Mouse (Mus musculus) midbrain, embryonic 11.5 days (tissue): ENCODE results near the gene Pi4ka. TPM values are rescaled to one million over a fixed set of nuclear protein-coding genes. Genes with fewer than 3 reads are reported as not detected.

Experiments used
- ATAC-seq: fragments of 200-750 bp; cut with Nextera tagmentation; 2 replicates; pipeline ENCODE4 v1.8.0; 2017; ENCODE audit warnings: moderate TSS enrichment, moderate library complexity; ENCODE audit not compliant: low FRiP score
- DNase-seq: peaks from one replicate; pipeline ENCODE4 v3.0.0; 2015; ENCODE audit warnings: low spot score; ENCODE audit errors: missing footprints
- H3K27ac ChIP-seq: fragments of 300-500 bp; sonication (generic); 2 replicates; pipeline ENCODE4 v1.5.1; 2014; ENCODE audit warnings: low read depth, low read length
- H3K27me3 ChIP-seq: fragments of 300-500 bp; sonication (generic); 2 replicates; pipeline ENCODE4 v1.6.1; 2014; ENCODE audit warnings: mild to moderate bottlenecking, low read length, moderate library complexity, mixed read lengths; ENCODE audit not compliant: control insufficient read depth, insufficient read depth
- H3K36me3 ChIP-seq: fragments of 300-500 bp; sonication (generic); 2 replicates; pipeline ENCODE4 v1.6.1; 2014; ENCODE audit warnings: mild to moderate bottlenecking, low read length, moderate library complexity, mixed read lengths; ENCODE audit not compliant: control insufficient read depth, insufficient read depth
- H3K4me1 ChIP-seq: fragments of 300-500 bp; sonication (generic); 2 replicates; pipeline ENCODE4 v1.6.1; 2014; ENCODE audit warnings: low read length; ENCODE audit not compliant: control insufficient read depth, insufficient read depth
- H3K4me2 ChIP-seq: fragments of 300-500 bp; sonication (generic); 2 replicates; pipeline ENCODE4 v1.6.1; 2014; ENCODE audit warnings: mild to moderate bottlenecking, moderate library complexity
- H3K4me3 ChIP-seq: fragments of 300-500 bp; sonication (generic); 2 replicates; pipeline ENCODE4 v1.5.1; 2014; ENCODE audit warnings: low read depth, low read length
- H3K9ac ChIP-seq: fragments of 300-500 bp; sonication (generic); 2 replicates; pipeline ENCODE4 v1.6.1; 2014; ENCODE audit warnings: low read length
- H3K9me3 ChIP-seq: fragments of 300-500 bp; sonication (generic); 2 replicates; pipeline ENCODE4 v1.6.1; 2016; ENCODE audit warnings: low read length; ENCODE audit not compliant: control insufficient read depth
- WGBS: fragments of 180-500 bp; shearing (Covaris S2); extraction: QIAGEN DNeasy Blood & Tissue Kit; methylation state at CpG from one replicate; pipeline ENCODE4 v1.1.7; 2014; 5-methylcytosine and 5-hydroxymethylcytosine counted together
- polyA plus RNA-seq: library from polyadenylated mRNA; unstranded; fragments of >200 nt; fragmentation: Nextera tagmentation; extraction: Ambion mirVana; gene quantifications from 2 replicates; pipeline ENCODE4 v1.2.1, GENCODE M21; 2014

Pi4ka gene
- 40.1 and 46.1 TPM in 2 replicates for polyA plus RNA-seq

DNA sequence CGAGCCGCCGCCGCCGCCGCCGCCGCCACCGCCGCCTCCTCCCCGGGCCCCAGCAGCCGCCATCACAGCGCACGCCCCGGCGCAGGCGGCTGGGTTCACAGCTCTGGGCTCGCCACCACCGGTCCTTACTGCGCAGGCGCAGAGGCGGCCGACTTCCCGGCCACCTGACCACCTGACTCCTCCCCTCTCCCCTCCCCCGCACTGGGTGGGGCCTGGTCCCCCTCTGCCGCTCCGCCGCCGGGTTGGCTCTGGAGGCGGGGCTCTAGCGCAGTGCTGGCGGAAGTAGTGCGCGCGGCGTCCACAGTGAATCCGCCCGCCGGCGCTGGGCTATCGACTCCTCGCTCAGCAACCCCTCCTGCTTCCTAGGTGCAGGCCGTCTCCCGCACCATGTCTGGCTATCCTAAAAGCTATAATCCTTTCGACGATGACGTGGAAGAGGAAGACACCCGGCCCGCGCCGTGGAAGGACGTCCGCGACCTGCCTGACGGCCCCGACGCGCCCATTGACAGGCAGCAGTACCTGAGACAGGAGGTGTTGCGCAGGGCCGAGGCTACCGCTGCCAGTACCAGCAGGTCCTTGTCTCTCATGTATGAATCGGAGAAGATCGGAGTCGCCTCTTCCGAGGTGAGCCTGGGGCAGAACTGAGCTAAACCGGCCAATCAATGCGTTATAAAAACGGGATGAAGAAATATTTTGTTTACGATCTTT is at the start of gene Pi4ka, which contains the start of gene Snap29:
TSS of gene Pi4ka (minus strand) at position 579 of the 708 bp plus-strand sequence.
TSS of gene Snap29 (plus strand) at position 251 of the 708 bp plus-strand sequence.
- Histone ChIP-seq H3K4me3 (peak within 1 kb of the TSS; percentile 74), H3K36me3 (no peaks in the 10 kb centered on the region), H3K9me3 (no peaks in the 10 kb centered on the region), H3K4me2 (peak within 1 kb of the TSS; percentile 69), H3K9ac (peak within 1 kb of the TSS; percentile 75), H3K4me1 (peaks cover 13% of the 10 kb centered on the region), H3K27ac (peak within 1 kb of the TSS; percentile 45), H3K27me3 (no peaks in the 10 kb centered on the region)
- WGBS = under 1% methylated on average over 68 of the region's 69 CpGs
- ATAC-seq (peak; percentile 98), DNase-seq (peak; percentile 100)

DNA sequence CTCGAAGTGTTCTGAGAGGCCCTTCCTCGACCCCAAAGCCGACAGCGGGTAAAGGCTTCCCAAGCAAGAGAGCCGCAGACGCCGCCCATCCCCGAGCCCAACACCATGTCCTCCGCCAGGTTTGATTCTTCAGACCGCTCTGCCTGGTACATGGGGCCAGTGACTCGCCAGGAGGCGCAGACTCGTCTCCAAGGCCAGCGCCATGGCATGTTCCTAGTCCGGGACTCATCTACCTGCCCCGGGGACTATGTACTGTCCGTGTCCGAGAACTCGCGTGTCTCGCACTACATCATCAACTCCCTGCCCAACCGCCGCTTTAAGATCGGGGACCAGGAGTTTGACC is 46.2 kb upstream of the Pi4ka start:
- 0% methylated on average over 24 of the region's 24 CpGs for WGBS
- H3K36me3 ChIP-seq = peaks cover 7% of the 10 kb centered on the region; the same call in 1 of the 2 replicates
- H3K27ac ChIP-seq = peak overlapping the region; percentile 89
- H3K4me2 ChIP-seq = peak overlapping the region; percentile 87
- ATAC-seq = peak; percentile 56
- peak overlapping the region; percentile 98 for H3K9ac ChIP-seq
- no peak for DNase-seq
- no peaks in the 10 kb centered on the region for H3K27me3 ChIP-seq
- H3K4me3 ChIP-seq = peak overlapping the region; percentile 97
- no peaks in the 10 kb centered on the region for H3K9me3 ChIP-seq
- H3K4me1 ChIP-seq = peaks cover 14% of the 10 kb centered on the region

GRCm38 (mm10) chr16:17451541-17452372 is 45.6 kb upstream of the Pi4ka start, which contains the start of gene Crkl:
Gene Crkl (plus strand): TSS chr16:17451987.
- peak within 1 kb of the TSS; percentile 89 for H3K27ac ChIP-seq
- H3K36me3 ChIP-seq = peaks cover 4% of the 10 kb centered on the region; the same call in 1 of the 2 replicates
- under 1% methylated on average over 62 of the region's 63 CpGs for WGBS
- H3K9me3 ChIP-seq = no peaks in the 10 kb centered on the region
- ATAC-seq = peak; percentile 97
- peaks cover 14% of the 10 kb centered on the region for H3K4me1 ChIP-seq
- no peaks in the 10 kb centered on the region for H3K27me3 ChIP-seq
- H3K9ac ChIP-seq = peak within 1 kb of the TSS; percentile 98
- H3K4me2 ChIP-seq = peak within 1 kb of the TSS; percentile 87
- peak within 1 kb of the TSS; percentile 97 for H3K4me3 ChIP-seq
- DNase-seq = peak; percentile 100

- H3K4me2 ChIP-seq = no peak overlapping the region
- ATAC-seq (no peak), DNase-seq (no peak)
- no peak overlapping the region for H3K9ac ChIP-seq
- H3K4me1 ChIP-seq = no peaks in the 10 kb centered on the region
- H3K36me3 ChIP-seq = no peaks in the 10 kb centered on the region
- no peaks in the 10 kb centered on the region for H3K27me3 ChIP-seq
- H3K4me3 ChIP-seq = no peak overlapping the region
- H3K9me3 ChIP-seq = no peaks in the 10 kb centered on the region
- no peak overlapping the region for H3K27ac ChIP-seq
- 81% methylated on average over 2 of the region's 2 CpGs for WGBS
These were observed 26.5 kb upstream of the Pi4ka start for GRCm38 (mm10) chr16:17432576-17432975.

DNA sequence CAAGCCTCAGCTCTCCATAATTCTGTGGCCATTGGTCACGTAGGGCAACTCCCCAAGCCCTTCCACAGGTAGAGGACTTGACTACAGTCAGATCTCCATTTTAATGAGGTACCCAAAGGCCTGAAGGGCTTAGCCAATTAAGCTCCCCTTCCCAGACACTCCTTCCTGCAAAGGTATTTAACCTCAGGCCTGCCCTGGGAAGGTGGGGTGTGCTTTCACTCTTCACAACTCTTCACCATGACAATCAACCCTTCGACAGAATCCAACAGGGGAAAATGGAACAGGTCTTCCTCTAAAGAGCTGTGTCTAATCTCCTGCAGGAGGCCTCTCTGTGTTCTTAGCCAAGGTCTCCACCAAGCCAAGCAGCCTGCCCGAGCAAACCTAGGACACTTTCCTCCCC is 16.9 kb upstream of the Pi4ka start:
- no peaks in the 10 kb centered on the region for H3K4me1 ChIP-seq
- no peak for DNase-seq
- 75% methylated on average over 3 of the region's 3 CpGs for WGBS
- H3K27ac ChIP-seq = no peak overlapping the region
- H3K4me3 ChIP-seq = no peak overlapping the region
- H3K4me2 ChIP-seq = no peak overlapping the region
- peaks cover 11% of the 10 kb centered on the region; the same call in 1 of the 2 replicates for H3K36me3 ChIP-seq
- no peaks in the 10 kb centered on the region for H3K27me3 ChIP-seq
- no peak for ATAC-seq
- H3K9me3 ChIP-seq = no peaks in the 10 kb centered on the region
- no peak overlapping the region for H3K9ac ChIP-seq

GRCm38 (mm10) chr16:17410209-17410608 is 4.1 kb upstream of the Pi4ka start:
- 74% methylated on average over 4 of the region's 4 CpGs for WGBS
- no peaks in the 10 kb centered on the region for H3K36me3 ChIP-seq
- no peaks in the 10 kb centered on the region for H3K9me3 ChIP-seq
- H3K27ac ChIP-seq = no peak overlapping the region
- no peak overlapping the region for H3K4me2 ChIP-seq
- H3K4me1 ChIP-seq = peaks cover 6% of the 10 kb centered on the region
- no peak overlapping the region for H3K4me3 ChIP-seq
- no peak for ATAC-seq
- no peak for DNase-seq
- H3K27me3 ChIP-seq = no peaks in the 10 kb centered on the region
- H3K9ac ChIP-seq = no peak overlapping the region

DNA sequence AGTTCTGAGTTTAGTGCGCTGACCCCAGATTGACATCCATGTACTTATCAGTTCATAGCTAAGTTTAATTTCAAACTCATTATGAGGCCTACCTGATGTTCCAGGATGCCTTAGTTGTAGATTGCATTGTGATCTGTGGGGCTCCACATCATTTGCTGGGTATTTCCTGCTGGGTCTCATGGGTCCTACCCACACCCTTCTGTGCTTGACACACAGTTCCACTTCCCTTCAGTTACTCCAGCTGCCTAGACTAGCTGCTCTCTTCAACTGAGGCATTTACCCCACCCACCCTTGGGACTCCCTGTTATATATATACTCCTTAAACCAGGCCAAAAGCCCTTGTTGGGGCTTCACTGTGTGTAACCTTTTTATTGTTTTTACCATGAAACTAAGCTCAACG is 2.9 kb upstream of the Pi4ka start:
- DNase-seq = no peak

DNA sequence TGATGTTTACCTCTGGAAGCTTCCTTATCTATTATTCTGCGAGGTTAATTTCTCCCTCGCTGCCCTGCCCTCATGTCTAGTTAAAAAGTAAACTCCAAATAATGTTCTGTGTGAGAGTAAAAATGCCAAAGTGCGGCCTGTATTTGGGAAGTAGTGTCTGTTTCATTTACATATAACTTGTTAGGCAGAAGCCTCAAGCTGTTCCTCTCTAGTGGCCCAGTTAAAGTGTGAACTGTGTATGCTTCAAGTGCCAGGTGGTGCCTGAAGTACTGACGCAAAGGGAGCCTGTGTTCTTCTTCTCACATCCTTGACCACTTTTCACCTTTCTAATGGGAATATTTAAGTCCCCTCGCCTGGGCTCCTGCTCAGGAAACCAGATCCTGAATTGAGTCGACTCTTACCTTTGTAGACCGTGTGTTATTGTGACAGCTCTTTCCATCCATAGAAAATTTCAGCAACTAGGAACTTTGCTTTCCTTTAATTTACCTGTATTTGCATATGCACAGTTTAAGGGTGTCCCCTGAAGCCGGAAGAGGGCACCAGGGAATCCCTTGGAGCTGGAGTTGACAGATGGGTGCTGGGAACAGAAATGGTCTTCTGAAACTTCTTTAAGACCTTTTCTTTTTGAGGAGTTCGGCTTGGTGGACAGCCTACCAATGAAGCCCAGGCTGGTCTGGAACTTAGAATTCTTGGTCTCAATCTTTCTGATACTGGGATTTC is 558 bp upstream of the Pi4ka start:
- Histone ChIP-seq H3K4me1 (peaks cover 13% of the 10 kb centered on the region), H3K9me3 (no peaks in the 10 kb centered on the region), H3K9ac (peak overlapping the region; percentile 73), H3K4me2 (peak overlapping the region; percentile 69), H3K27me3 (no peaks in the 10 kb centered on the region), H3K4me3 (peak overlapping the region; percentile 74), H3K27ac (no peak overlapping the region), H3K36me3 (no peaks in the 10 kb centered on the region)
- DNase-seq (peak; percentile 84), ATAC-seq (no peak)
- WGBS = 40% methylated on average over 9 of the region's 9 CpGs

More for the DNA sequence above, 2.9 kb upstream of the Pi4ka start:
- no peaks in the 10 kb centered on the region for H3K27me3 ChIP-seq
- no peak overlapping the region for H3K4me2 ChIP-seq
- H3K36me3 ChIP-seq = no peaks in the 10 kb centered on the region
- ATAC-seq = no peak
- peaks cover 13% of the 10 kb centered on the region for H3K4me1 ChIP-seq
- no peaks in the 10 kb centered on the region for H3K9me3 ChIP-seq
- no peak overlapping the region for H3K9ac ChIP-seq
- 97% methylated on average over 2 of the region's 2 CpGs for WGBS
- H3K27ac ChIP-seq = no peak overlapping the region
- H3K4me3 ChIP-seq = no peak overlapping the region
